Mouse (Mus musculus) spleen, adult 18-20 months (tissue): Measurements from ENCODE around the gene Lrr1.

Experiments
- DNase-seq, 2 experiments: peaks; one replicate each; pipeline ENCODE4 v3.0.0; 2022; ENCODE audit warnings: mixed read lengths in 2 of 2

Lrr1 gene

DNA sequence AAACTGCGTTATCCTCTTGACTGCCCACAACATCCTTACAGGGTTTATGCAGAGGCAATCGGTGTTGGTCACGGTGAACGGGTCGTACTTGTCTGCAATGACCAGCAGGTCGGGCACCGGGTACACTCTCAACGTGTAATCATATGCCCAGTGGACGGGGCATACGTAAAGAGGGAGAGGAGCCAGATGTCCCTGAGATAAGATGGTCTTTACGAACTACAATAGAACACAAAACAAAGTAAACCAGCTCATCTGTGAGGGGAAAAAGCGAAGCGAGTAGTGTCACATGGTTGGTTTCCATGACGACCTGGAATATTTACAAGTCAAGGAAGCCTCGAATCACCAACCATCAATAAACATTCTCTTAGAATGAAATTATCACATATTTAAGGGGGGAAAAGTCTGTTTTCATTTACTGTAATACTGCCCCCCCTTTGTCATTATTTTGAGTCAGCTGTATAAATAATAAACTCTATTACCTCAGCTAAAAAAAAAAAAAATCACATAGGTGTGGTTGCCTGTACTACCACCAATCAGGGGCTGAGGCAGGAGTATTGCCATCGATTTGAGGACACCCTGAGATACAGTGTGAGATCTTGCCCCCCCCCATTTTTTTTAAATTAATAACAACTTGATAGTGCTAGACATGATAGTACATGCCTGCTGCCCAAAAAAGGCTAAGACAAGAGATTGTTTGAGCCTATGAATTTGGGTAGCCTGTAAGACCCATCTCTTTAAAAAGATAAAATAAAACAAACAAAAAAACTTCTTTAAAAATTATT lies 35.6 kb downstream of the Lrr1 start, which contains the start of gene Gm49384:
Gene Gm49384 (minus strand): TSS at position 216 of the 782 bp plus-strand sequence.
- no peak for DNase-seq

DNA sequence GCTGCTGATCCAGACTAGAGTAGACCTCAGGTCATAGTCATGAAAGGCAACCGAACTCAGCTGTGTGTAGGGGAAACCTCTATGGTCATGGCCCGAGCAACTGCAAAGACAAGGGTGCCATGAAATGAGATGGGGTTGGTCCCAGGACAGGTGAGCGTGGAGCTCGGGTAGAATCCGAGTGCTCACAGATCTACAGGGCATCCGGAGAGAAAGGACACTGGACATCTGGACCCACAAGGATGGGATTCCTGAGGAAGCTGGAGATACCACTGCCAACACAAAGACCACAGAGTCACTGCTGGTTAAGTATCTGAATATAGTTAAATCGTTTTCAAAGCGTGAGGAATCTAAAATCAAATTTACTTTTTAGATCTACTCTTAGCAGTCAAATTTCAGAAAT lies 38.8 kb downstream of the Lrr1 start:
- no peak for DNase-seq

GRCm38 (mm10) chr12:69207926-69208325 lies 39.3 kb downstream of the Lrr1 start:
- DNase-seq: no peak

- DNase-seq: no peak
These were observed 39.9 kb downstream of the Lrr1 start for GRCm38 (mm10) chr12:69208520-69208919.

DNA sequence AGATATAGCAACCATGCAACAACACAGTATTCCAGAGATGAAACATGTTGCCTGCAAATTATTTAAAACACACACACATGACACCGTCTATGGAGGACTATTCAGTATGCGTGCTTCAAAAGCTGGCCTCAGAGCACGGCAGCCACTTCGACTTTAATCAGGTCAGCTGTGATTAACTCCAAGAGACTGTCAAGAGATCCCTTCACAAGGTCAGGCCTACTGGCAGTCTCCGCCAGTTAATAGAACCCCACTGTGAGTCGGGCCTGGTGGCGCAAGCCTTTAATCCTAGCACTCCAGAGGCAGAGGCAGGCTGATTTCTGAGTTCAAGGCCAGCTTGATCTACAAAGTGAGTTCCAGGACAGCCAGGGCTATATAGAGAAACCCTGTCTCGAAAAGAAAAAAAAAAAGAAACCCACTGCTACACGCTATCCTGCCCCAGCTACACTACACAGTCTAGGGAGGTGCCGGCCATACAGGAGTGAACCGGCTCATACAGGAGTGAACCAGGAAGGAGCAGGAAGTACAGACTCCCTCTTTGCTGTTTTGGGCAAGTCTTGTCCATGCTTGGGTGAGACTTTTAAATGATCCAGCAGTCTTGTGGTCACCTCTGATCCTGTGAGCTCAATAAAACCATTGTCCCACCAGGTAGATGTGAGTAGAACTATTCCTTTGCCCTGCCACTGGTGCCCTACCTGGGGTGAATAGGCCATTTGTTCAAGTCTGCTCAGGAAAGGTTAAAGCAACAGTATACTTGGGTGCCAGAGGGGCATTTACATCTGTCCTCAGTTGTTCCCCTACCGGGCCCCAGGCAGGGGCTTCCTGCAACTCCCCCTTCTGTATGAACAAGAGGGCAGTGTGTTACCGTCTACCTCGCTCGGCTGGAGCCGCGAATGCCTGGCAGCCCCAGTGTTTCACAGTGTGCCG lies 41.7 kb downstream of the Lrr1 start:
- DNase-seq: no peak

- no peak for DNase-seq
These were observed 42.4 kb downstream of the Lrr1 start for GRCm38 (mm10) chr12:69211057-69211456.

DNA sequence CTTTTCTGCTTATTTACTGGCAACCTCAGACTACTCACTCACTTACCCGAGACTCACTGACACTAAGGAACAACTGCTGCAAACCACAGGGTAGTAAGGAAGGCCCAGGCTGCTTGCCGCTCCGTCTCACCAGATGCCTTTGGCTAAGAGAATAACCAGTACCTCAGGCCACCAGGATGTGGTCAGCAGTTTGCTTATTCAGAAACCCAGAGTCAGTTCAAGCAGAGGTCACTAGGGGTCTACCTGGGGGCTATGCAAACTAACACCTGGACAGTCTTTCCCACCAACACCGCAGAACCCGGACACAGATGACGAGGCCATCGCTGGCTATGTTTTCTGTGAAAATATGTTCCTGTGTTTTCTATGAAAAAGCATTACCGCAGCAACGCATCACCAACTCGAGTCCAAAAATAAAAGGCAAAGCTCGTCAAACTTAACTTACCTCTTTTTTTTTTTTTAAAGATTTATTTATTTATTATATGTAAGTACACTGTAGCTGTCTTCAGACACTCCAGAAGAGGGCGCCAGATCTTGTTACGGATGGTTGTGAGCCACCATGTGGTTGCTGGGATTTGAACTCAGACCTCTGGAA lies 44.7 kb downstream of the Lrr1 start:
- DNase-seq: no peak

DNA sequence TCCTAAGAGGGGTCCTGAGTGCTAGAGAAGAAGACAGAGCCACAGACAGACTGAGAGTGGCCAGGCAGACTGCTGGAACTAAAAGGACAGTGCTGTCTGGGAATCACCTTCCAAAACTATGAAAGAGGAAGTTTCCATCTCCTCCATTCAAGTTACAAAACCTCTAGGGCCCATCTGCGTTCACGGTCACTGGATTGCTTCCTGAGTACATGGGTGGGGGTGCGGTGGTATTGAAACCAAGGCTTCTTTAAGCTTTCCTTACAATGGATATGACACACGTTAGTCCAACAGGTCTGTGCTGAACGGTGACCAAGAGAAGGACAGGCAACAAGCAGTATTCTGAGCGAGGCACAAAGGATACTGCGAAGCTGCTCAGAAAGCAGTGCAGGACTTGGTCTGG lies 45.8 kb downstream of the Lrr1 start:
- DNase-seq: no peak

- no peak for DNase-seq
These were observed 46.6 kb downstream of the Lrr1 start for GRCm38 (mm10) chr12:69215000-69215785.

DNA sequence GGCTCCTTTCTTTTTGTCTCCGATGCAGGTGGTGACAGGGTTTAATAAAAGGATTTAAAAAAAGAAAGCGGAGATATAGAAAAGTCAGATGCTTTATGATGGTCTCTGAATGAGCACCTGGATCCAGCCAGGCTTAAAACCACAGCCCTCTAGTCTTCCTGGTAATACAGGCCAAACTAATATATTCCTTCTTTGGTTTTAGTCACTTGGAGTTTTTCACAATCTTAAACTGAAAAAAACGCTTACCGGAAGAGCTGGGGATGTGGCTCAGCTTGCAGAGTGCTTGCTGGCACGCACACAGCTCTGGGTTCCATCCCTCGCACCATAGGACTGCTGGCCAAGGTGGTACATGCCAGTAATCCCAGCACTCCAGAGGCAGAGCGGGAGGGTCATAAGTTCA lies 48.0 kb downstream of the Lrr1 start:
- no peak for DNase-seq

DNA sequence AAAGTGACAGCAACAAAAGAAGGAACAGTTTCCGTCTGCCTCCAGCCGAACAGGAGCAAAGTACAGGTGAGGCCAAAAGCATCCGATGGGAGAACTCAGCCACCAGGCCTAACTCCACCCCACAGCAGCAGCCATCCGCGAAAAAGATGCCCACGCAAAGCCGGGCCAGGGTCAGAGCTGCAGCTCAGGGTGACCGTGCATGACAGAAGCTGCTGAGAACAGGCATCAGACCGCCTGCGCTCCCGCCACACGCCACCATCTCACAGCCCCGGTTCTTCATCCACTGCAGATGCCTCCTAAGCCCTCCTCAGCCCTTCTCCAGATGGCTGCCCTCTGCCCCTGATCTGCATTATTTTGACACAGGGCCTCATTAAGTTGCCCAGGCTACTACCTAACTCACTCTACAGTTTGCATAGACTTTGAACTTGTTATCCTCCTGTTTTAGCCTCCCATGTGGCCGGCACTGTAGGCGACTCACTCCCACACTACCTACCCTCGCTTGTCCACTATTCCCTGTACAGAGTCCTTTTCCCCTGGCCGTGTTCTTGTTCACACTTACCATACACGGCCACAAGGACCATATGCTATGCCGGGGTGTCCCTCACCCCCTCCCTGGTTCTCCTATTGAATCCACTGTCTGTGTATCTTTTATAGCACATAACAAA lies 52.1 kb downstream of the Lrr1 start:
- no peak for DNase-seq

DNA sequence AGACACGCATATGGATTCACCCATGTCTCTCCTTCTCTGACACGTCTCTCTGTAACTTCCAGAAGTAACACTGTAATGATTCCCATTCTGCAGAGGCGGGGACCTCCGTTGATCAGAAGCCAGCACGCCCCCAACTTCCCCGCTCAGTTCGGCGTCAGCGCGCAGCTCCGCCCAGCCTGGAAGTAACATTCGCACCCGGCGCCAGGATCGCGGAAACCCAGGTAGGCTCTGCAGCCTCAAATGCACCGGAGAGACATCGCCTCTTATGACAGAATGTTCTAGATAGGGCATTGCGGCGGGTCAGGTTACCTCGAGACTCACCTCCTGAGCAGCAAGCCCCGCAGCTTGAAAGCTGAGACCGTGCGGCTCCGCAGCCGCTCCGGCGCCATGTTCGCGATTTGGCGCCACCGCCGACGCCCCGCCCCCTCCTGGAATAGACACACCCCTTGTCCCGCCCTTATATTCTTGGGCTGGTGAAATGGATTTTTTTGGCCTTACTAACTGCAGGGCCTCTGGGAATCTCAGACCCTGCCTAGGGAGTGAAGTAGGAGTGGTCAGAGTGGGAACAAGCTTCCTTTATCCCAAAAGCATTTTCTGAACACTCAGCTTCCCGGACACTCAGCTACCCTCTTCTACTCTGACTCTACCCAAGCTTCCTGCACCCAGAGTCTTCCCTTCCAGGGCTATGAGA lies 59.3 kb downstream of the Lrr1 start, which contains the start of gene Pole2:
Gene Pole2 (minus strand): TSS at position 420 of the 691 bp plus-strand sequence.
- peak; percentile 71 to 89 for DNase-seq
